Mouse (Mus musculus): ENCODE data around the gene Stum. TPM values are rescaled to one million over a fixed set of nuclear protein-coding genes. Genes with fewer than 3 reads are reported as not detected.
"Not testable (repeated sequence)": the region's sequence is repeated elsewhere in the genome, so short reads cannot be mapped to it uniquely, and the experiment has no call there.

The Stum gene
- polyA plus RNA-seq, 1 experiment from 2014 or later, result 1.2 TPM

GRCm38 (mm10) chr1:180518899-180519298 is 35.6 kb upstream of the Stum start:
- not testable (repeated sequence) for ATAC-seq (ENCODE audit: insufficient number of reproducible peaks, insufficient read depth, low FRiP score, low read depth); H3K9me3 ChIP-seq (ENCODE audit: control insufficient read depth, low read depth, low read length); H3K27me3 ChIP-seq (ENCODE audit: control insufficient read depth, insufficient read depth, low read length); H3K9ac ChIP-seq (replicated peaks; ENCODE audit: low read depth, low read length); H3K36me3 ChIP-seq (ENCODE audit: control insufficient read depth, insufficient read depth, low read length); H3K4me3 ChIP-seq (ENCODE audit: low read depth, low read length); H3K4me2 ChIP-seq (replicated peaks; ENCODE audit: low read depth, low read length); H3K27ac ChIP-seq (ENCODE audit: low read length)
- H3K4me1 ChIP-seq (ENCODE audit: control insufficient read depth, insufficient read depth, low read length), result peaks cover 19% of the 10 kb centered on the region
- WGBS, result 93% methylated on average over 7 of the region's 7 CpGs

- ATAC-seq (ENCODE audit: insufficient number of reproducible peaks, insufficient read depth, low FRiP score, low read depth), result no peak
- H3K36me3 ChIP-seq (ENCODE audit: control insufficient read depth, insufficient read depth, low read length), result no peaks in the 10 kb centered on the region
- H3K4me2 ChIP-seq (replicated peaks; ENCODE audit: low read depth, low read length), result no peak overlapping the region
- WGBS, result 33% methylated on average over 8 of the region's 8 CpGs
- H3K27ac ChIP-seq (ENCODE audit: low read length), result no peak overlapping the region
- no peaks in the 10 kb centered on the region for H3K27me3 ChIP-seq (ENCODE audit: control insufficient read depth, insufficient read depth, low read length)
- no peaks in the 10 kb centered on the region for H3K9me3 ChIP-seq (ENCODE audit: control insufficient read depth, low read depth, low read length)
- H3K9ac ChIP-seq (replicated peaks; ENCODE audit: low read depth, low read length), result no peak overlapping the region
- H3K4me1 ChIP-seq (ENCODE audit: control insufficient read depth, insufficient read depth, low read length), result peaks cover 19% of the 10 kb centered on the region
- H3K4me3 ChIP-seq (ENCODE audit: low read depth, low read length), result no peak overlapping the region
These were observed 35.1 kb upstream of the Stum start for GRCm38 (mm10) chr1:180518412-180518811.

GRCm38 (mm10) chr1:180517390-180518054 is 34.2 kb upstream of the Stum start:
- Histone ChIP-seq H3K4me3 (ENCODE audit: low read depth, low read length) (no peak overlapping the region), H3K27ac (ENCODE audit: low read length) (0 out of 2 replicates have a peak overlapping the region, but pooled peaks have one; percentile 44), H3K4me2 (replicated peaks; ENCODE audit: low read depth, low read length) (no peak overlapping the region), H3K36me3 (ENCODE audit: control insufficient read depth, insufficient read depth, low read length) (no peaks in the 10 kb centered on the region), H3K4me1 (ENCODE audit: control insufficient read depth, insufficient read depth, low read length) (peaks cover 19% of the 10 kb centered on the region), H3K9me3 (ENCODE audit: control insufficient read depth, low read depth, low read length) (no peaks in the 10 kb centered on the region), H3K27me3 (ENCODE audit: control insufficient read depth, insufficient read depth, low read length) (no peaks in the 10 kb centered on the region), H3K9ac (replicated peaks; ENCODE audit: low read depth, low read length) (no peak overlapping the region)
- no peak for ATAC-seq (ENCODE audit: insufficient number of reproducible peaks, insufficient read depth, low FRiP score, low read depth)
- WGBS, result 48% methylated on average over 10 of the region's 10 CpGs

- no peak overlapping the region for H3K4me2 ChIP-seq (replicated peaks; ENCODE audit: low read depth, low read length)
- no peaks in the 10 kb centered on the region for H3K9me3 ChIP-seq (ENCODE audit: control insufficient read depth, low read depth, low read length)
- no peaks in the 10 kb centered on the region for H3K27me3 ChIP-seq (ENCODE audit: control insufficient read depth, insufficient read depth, low read length)
- H3K4me3 ChIP-seq (ENCODE audit: low read depth, low read length), result no peak overlapping the region
- no peaks in the 10 kb centered on the region for H3K36me3 ChIP-seq (ENCODE audit: control insufficient read depth, insufficient read depth, low read length)
- whole genome bisulfite sequencing, result 58% methylated on average over 2 of the region's 2 CpGs
- H3K9ac ChIP-seq (replicated peaks; ENCODE audit: low read depth, low read length), result no peak overlapping the region
- H3K4me1 ChIP-seq (ENCODE audit: control insufficient read depth, insufficient read depth, low read length), result peaks cover 20% of the 10 kb centered on the region
- no peak overlapping the region for H3K27ac ChIP-seq (ENCODE audit: low read length)
- no peak for ATAC-seq (ENCODE audit: insufficient number of reproducible peaks, insufficient read depth, low FRiP score, low read depth)
These were observed 30.8 kb upstream of the Stum start for GRCm38 (mm10) chr1:180514077-180514476.

- Histone ChIP-seq H3K9ac (replicated peaks; ENCODE audit: low read depth, low read length) (no peak overlapping the region), H3K4me3 (ENCODE audit: low read depth, low read length) (no peak overlapping the region), H3K36me3 (ENCODE audit: control insufficient read depth, insufficient read depth, low read length) (no peaks in the 10 kb centered on the region), H3K27me3 (ENCODE audit: control insufficient read depth, insufficient read depth, low read length) (no peaks in the 10 kb centered on the region), H3K9me3 (ENCODE audit: control insufficient read depth, low read depth, low read length) (no peaks in the 10 kb centered on the region), H3K4me1 (ENCODE audit: control insufficient read depth, insufficient read depth, low read length) (peaks cover 11% of the 10 kb centered on the region; the same call in 1 of the 2 replicates), H3K4me2 (replicated peaks; ENCODE audit: low read depth, low read length) (0 out of 2 replicates have a peak overlapping the region, but pooled peaks have one; percentile 18), H3K27ac (ENCODE audit: low read length) (no peak overlapping the region)
- ATAC-seq (ENCODE audit: insufficient number of reproducible peaks, insufficient read depth, low FRiP score, low read depth), result no peak
- 45% methylated on average over 4 of the region's 4 CpGs for WGBS
These were observed 27.6 kb upstream of the Stum start for GRCm38 (mm10) chr1:180510879-180511278.

GRCm38 (mm10) chr1:180510442-180510841 is 27.1 kb upstream of the Stum start:
- no peak; the same call in 1 of the 2 replicates for ATAC-seq (ENCODE audit: insufficient number of reproducible peaks, insufficient read depth, low FRiP score, low read depth)
- Histone ChIP-seq H3K4me3 (ENCODE audit: low read depth, low read length) (no peak overlapping the region), H3K9ac (replicated peaks; ENCODE audit: low read depth, low read length) (no peak overlapping the region), H3K4me1 (ENCODE audit: control insufficient read depth, insufficient read depth, low read length) (peaks cover 11% of the 10 kb centered on the region; the same call in 1 of the 2 replicates), H3K9me3 (ENCODE audit: control insufficient read depth, low read depth, low read length) (no peaks in the 10 kb centered on the region), H3K4me2 (replicated peaks; ENCODE audit: low read depth, low read length) (0 out of 2 replicates have a peak overlapping the region, but pooled peaks have one; percentile 18), H3K36me3 (ENCODE audit: control insufficient read depth, insufficient read depth, low read length) (no peaks in the 10 kb centered on the region), H3K27ac (ENCODE audit: low read length) (no peak overlapping the region), H3K27me3 (ENCODE audit: control insufficient read depth, insufficient read depth, low read length) (no peaks in the 10 kb centered on the region)
- WGBS, result 21% methylated on average over 15 of the region's 15 CpGs

- H3K9ac ChIP-seq (replicated peaks; ENCODE audit: low read depth, low read length), result no peak overlapping the region
- no peaks in the 10 kb centered on the region for H3K36me3 ChIP-seq (ENCODE audit: control insufficient read depth, insufficient read depth, low read length)
- no peak overlapping the region for H3K4me2 ChIP-seq (replicated peaks; ENCODE audit: low read depth, low read length)
- no peak overlapping the region for H3K4me3 ChIP-seq (ENCODE audit: low read depth, low read length)
- no peaks in the 10 kb centered on the region for H3K27me3 ChIP-seq (ENCODE audit: control insufficient read depth, insufficient read depth, low read length)
- no peaks in the 10 kb centered on the region for H3K9me3 ChIP-seq (ENCODE audit: control insufficient read depth, low read depth, low read length)
- 68% methylated on average over 7 of the region's 7 CpGs for WGBS
- no peak for ATAC-seq (ENCODE audit: insufficient number of reproducible peaks, insufficient read depth, low FRiP score, low read depth)
- no peak overlapping the region for H3K27ac ChIP-seq (ENCODE audit: low read length)
- peaks cover 9% of the 10 kb centered on the region; the same call in 1 of the 2 replicates for H3K4me1 ChIP-seq (ENCODE audit: control insufficient read depth, insufficient read depth, low read length)
These were observed 25.4 kb upstream of the Stum start for GRCm38 (mm10) chr1:180508662-180509061.

- H3K4me2 ChIP-seq (replicated peaks; ENCODE audit: low read depth, low read length), result no peak overlapping the region
- WGBS, result 75% methylated on average over 7 of the region's 7 CpGs
- no peak overlapping the region for H3K9ac ChIP-seq (replicated peaks; ENCODE audit: low read depth, low read length)
- H3K9me3 ChIP-seq (ENCODE audit: control insufficient read depth, low read depth, low read length), result no peaks in the 10 kb centered on the region
- H3K36me3 ChIP-seq (ENCODE audit: control insufficient read depth, insufficient read depth, low read length), result no peaks in the 10 kb centered on the region
- ATAC-seq (ENCODE audit: insufficient number of reproducible peaks, insufficient read depth, low FRiP score, low read depth), result no peak
- no peak overlapping the region for H3K4me3 ChIP-seq (ENCODE audit: low read depth, low read length)
- no peaks in the 10 kb centered on the region for H3K27me3 ChIP-seq (ENCODE audit: control insufficient read depth, insufficient read depth, low read length)
- peaks cover 9% of the 10 kb centered on the region; the same call in 1 of the 2 replicates for H3K4me1 ChIP-seq (ENCODE audit: control insufficient read depth, insufficient read depth, low read length)
- no peak overlapping the region for H3K27ac ChIP-seq (ENCODE audit: low read length)
These were observed 24.0 kb upstream of the Stum start for GRCm38 (mm10) chr1:180507291-180507791.
